Comparison of ENCODE assay signal across 8 mouse cellular contexts in genomic region chr5:143622623-143623150, GRCm38 (mm10). TPM values are rescaled to one million over a fixed set of nuclear protein-coding genes. Genes with fewer than 3 reads are reported as not detected.
DNase-seq lines count a peak whose midpoint lies in the region; ATAC-seq and TF ChIP-seq lines count a peak whose summit lies in the region.

No protein-coding gene starts in this region.

- H3K27ac ChIP-seq in kidney, adult 2 months (ENCODE audit: insufficient read depth, low read depth, low read length): peak overlapping the region; percentile 82
- peak overlapping the region; percentile 51 for H3K27ac ChIP-seq in forebrain, embryonic 15.5 days (replicated peaks)
- H3K27ac ChIP-seq in liver, embryonic 11.5 days (ENCODE audit: low read depth, low read length): peak overlapping the region; percentile 88
- peak overlapping the region; percentile 94 for H3K27ac ChIP-seq in stomach, postnatal 0 days (replicated peaks)

- CTCF ChIA-PET in Patski (lab: Charles Lee): interaction anchor here (1.3 to 2.5 kb wide), 3 partner anchors 10 to 55 kb away, joined by 3 to 14 read pairs (median 6); no protein-coding TSS in a partner anchor

- H3K4me2 ChIP-seq in forebrain, embryonic 15.5 days (replicated peaks): peak overlapping the region; percentile 72
- H3K4me2 ChIP-seq in liver, embryonic 11.5 days: peak overlapping the region; percentile 85
- H3K4me2 ChIP-seq in stomach, postnatal 0 days (replicated peaks; ENCODE audit: low read depth): peak overlapping the region; percentile 85

- peak overlapping the region; percentile 88 for H3K4me3 ChIP-seq in kidney, adult 2 months (ENCODE audit: insufficient read depth, low read depth, low read length)
- H3K4me3 ChIP-seq in forebrain, embryonic 15.5 days: peak overlapping the region; percentile 68
- H3K4me3 ChIP-seq in liver, embryonic 11.5 days (ENCODE audit: low read depth, low read length): peak overlapping the region; percentile 91
- H3K4me3 ChIP-seq in stomach, postnatal 0 days (ENCODE audit: low read depth, low read length): peak overlapping the region; percentile 94

- H3K9ac ChIP-seq in forebrain, embryonic 15.5 days (replicated peaks): peak overlapping the region; percentile 70
- peak overlapping the region; percentile 93 for H3K9ac ChIP-seq in liver, embryonic 11.5 days (ENCODE audit: low read depth, low read length)
- peak overlapping the region; percentile 96 for H3K9ac ChIP-seq in stomach, postnatal 0 days (ENCODE audit: low read length)

- H3K9me3 ChIP-seq in forebrain, embryonic 15.5 days: no peaks in the 10 kb centered on the region
- H3K9me3 ChIP-seq in liver, embryonic 11.5 days (ENCODE audit: control insufficient read depth, low read length): no peaks in the 10 kb centered on the region
- H3K9me3 ChIP-seq in stomach, postnatal 0 days (ENCODE audit: control insufficient read depth, low read length): no peaks in the 10 kb centered on the region

- no peaks in the 10 kb centered on the region for H3K27me3 ChIP-seq in kidney, adult 2 months (replicated peaks; ENCODE audit: control insufficient read depth, insufficient read depth, low read length)
- H3K27me3 ChIP-seq in Patski: no peaks in the 10 kb centered on the region
- H3K27me3 ChIP-seq in forebrain, embryonic 15.5 days: no peaks in the 10 kb centered on the region
- H3K27me3 ChIP-seq in liver, embryonic 11.5 days (replicated peaks; ENCODE audit: control insufficient read depth, insufficient read depth, low read length): no peaks in the 10 kb centered on the region
- no peaks in the 10 kb centered on the region for H3K27me3 ChIP-seq in stomach, postnatal 0 days (ENCODE audit: control insufficient read depth, insufficient read depth, low read length)

- H3K4me1 ChIP-seq in kidney, adult 2 months (ENCODE audit: control insufficient read depth, insufficient read depth, low read length): peaks cover 18% of the 10 kb centered on the region
- H3K4me1 ChIP-seq in forebrain, embryonic 15.5 days: peaks cover 26% of the 10 kb centered on the region
- H3K4me1 ChIP-seq in liver, embryonic 11.5 days (replicated peaks; ENCODE audit: control insufficient read depth, insufficient read depth, low read length): peaks cover 35% of the 10 kb centered on the region
- peaks cover 8% of the 10 kb centered on the region; the same call in 1 of the 2 replicates for H3K4me1 ChIP-seq in stomach, postnatal 0 days (replicated peaks; ENCODE audit: control insufficient read depth, insufficient read depth)

- in situ Hi-C loops in Patski (cut with MboI; ENCODE audit: low pct_unique_long_range_greater_than_20kb): no loop called here

- TF ChIP-seq EP300 in stomach, postnatal 0 days (optimal IDR thresholded peaks at IDR 0.05): no peak

- no peak for TF ChIP-seq POLR2A in kidney, adult 2 months (IDR thresholded peaks at IDR 0.05; ENCODE audit: low read depth, low read length)

- WGBS in kidney, adult 2 months: under 1% methylated on average over 48 of the region's 48 CpGs
- under 1% methylated on average over 48 of the region's 48 CpGs for WGBS in forebrain, embryonic 15.5 days
- under 1% methylated on average over 47 of the region's 48 CpGs for WGBS in liver, embryonic 11.5 days
- under 1% methylated on average over 27 of the region's 48 CpGs for WGBS in stomach, postnatal 0 days

- ATAC-seq in Patski: peak; percentile 19
- peak; percentile 84 for ATAC-seq in forebrain, embryonic 15.5 days (replicated peaks)
- ATAC-seq in liver, embryonic 11.5 days (replicated peaks; ENCODE audit: low FRiP score): peak; percentile 40
- ATAC-seq in stomach, postnatal 0 days (ENCODE audit: low FRiP score, low TSS enrichment): peak; percentile 61

- DNase-seq in kidney, adult 2 months: no peak
- no peak for DNase-seq in kidney, postnatal 4 days
- no peak for DNase-seq in Patski (ENCODE audit: low read depth, low spot score)
- DNase-seq in liver, embryonic 11.5 days (ENCODE audit: low spot score): no peak
- DNase-seq in stomach, postnatal 0 days (ENCODE audit: low spot score): peak; percentile 43
- no peak for DNase-seq in left cerebral cortex, adult 11 months (ENCODE audit: low spot score)
- no peak for DNase-seq in urinary bladder, postnatal 14 days (ENCODE audit: low spot score)

- TF ChIP-seq CTCF in kidney, adult 2 months (conservative IDR thresholded peaks at IDR 0.05; ENCODE audit: insufficient read depth, insufficient read length, low read depth, low read length): no peak
- TF ChIP-seq CTCF in Patski (IDR thresholded peaks at IDR 0.05): no peak
- TF ChIP-seq CTCF in stomach, postnatal 0 days (IDR thresholded peaks at IDR 0.05; ENCODE audit: low read depth): no peak

- no peaks in the 10 kb centered on the region for H3K36me3 ChIP-seq in kidney, adult 2 months (ENCODE audit: control insufficient read depth, insufficient read depth, low read length)
- H3K36me3 ChIP-seq in forebrain, embryonic 15.5 days: no peaks in the 10 kb centered on the region
- H3K36me3 ChIP-seq in liver, embryonic 11.5 days (ENCODE audit: control insufficient read depth, insufficient read depth, low read length): no peaks in the 10 kb centered on the region
- no peaks in the 10 kb centered on the region for H3K36me3 ChIP-seq in stomach, postnatal 0 days (ENCODE audit: control insufficient read depth, insufficient read depth, low read length)

- POLR2A ChIA-PET in Patski (lab: Charles Lee): interaction anchor here (0.9 to 1.4 kb wide), 5 partner anchors 9 to 55 kb away, joined by 3 to 5 read pairs (median 4); no protein-coding TSS in a partner anchor

RNA-seq across cellular contexts. Expression of gene Cyth3, which starts 0.4 kb away (rescaled TPM):
- 22.8 and 25.0 TPM in 2 replicates for polyA plus RNA-seq in kidney, adult 2 months (2012; rRNA removed)
- 24.0 TPM for polyA plus RNA-seq in Patski (2021)
- 38.4 and 42.6 TPM in 2 replicates for polyA plus RNA-seq in forebrain, embryonic 15.5 days (2015; fragmentation: Nextera tagmentation; extraction: Ambion mirVana)
- polyA plus RNA-seq in liver, embryonic 11.5 days (2014; fragmentation: Nextera tagmentation; extraction: Ambion mirVana): 62.8 and 64.5 TPM in 2 replicates
- 32.7 and 34.6 TPM in 2 replicates for polyA plus RNA-seq in stomach, postnatal 0 days (2015; fragmentation: Nextera tagmentation; extraction: Ambion mirVana)

Comparison
In these comparisons a context has a peak if more than half of its experiments do, and no peak if none do; other contexts are left out.
1. ATAC-seq: peak in every context shown above with its lines; median percentile 84 in forebrain, embryonic 15.5 days; 61 in stomach, postnatal 0 days; 40 in liver, embryonic 11.5 days; 19 in Patski.